Mouse (Mus musculus): ENCODE results near the gene Ap2a1. TPM values are rescaled to one million over a fixed set of nuclear protein-coding genes. Genes with fewer than 3 reads are reported as not detected.
A peak's percentile ranks its signal among the peaks of the same experiment; 100 is the strongest.

The Ap2a1 gene
- polyA plus RNA-seq, 1 experiment from 2014 or later: 29.5 TPM

GRCm38 (mm10) chr7:44857905-44858304 lies 71.4 kb downstream of the Ap2a1 start:
- H3K27ac ChIP-seq (ENCODE audit: low read depth): peak overlapping the region; percentile 100
- H3K36me3 ChIP-seq (replicated peaks; ENCODE audit: insufficient read depth, low read length): peaks cover 24% of the 10 kb centered on the region
- WGBS (ENCODE audit: insufficient replicate concordance): 28% methylated on average over 8 of the region's 8 CpGs
- ATAC-seq: no peak
- TF ChIP-seq CTCF (IDR thresholded peaks at IDR 0.05; ENCODE audit: low read depth): no peak
- no peak for TF ChIP-seq EP300 (IDR thresholded peaks at IDR 0.05; ENCODE audit: low read depth)
- peak overlapping the region; percentile 82 for H3K9ac ChIP-seq (replicated peaks)
- no peaks in the 10 kb centered on the region for H3K9me3 ChIP-seq (ENCODE audit: low read length)
- H3K4me2 ChIP-seq (ENCODE audit: low read depth, low read length): peak overlapping the region; percentile 100
- peak; percentile 77 for DNase-seq
- H3K4me3 ChIP-seq (ENCODE audit: low read depth, low read length): peak overlapping the region; percentile 82
- peaks cover 43% of the 10 kb centered on the region for H3K4me1 ChIP-seq (ENCODE audit: insufficient read depth)
- no peaks in the 10 kb centered on the region for H3K27me3 ChIP-seq (ENCODE audit: insufficient read depth, low read length)

GRCm38 (mm10) chr7:44857042-44857552 lies 72.2 kb downstream of the Ap2a1 start, which contains the start of gene Pnkp:
Pnkp (plus strand) TSS chr7:44857139.
- Histone ChIP-seq H3K4me2 (ENCODE audit: low read depth, low read length) (peak within 1 kb of the TSS; percentile 100), H3K36me3 (replicated peaks; ENCODE audit: insufficient read depth, low read length) (peaks cover 16% of the 10 kb centered on the region), H3K27ac (ENCODE audit: low read depth) (peak within 1 kb of the TSS; percentile 100), H3K9me3 (ENCODE audit: low read length) (no peaks in the 10 kb centered on the region), H3K4me3 (ENCODE audit: low read depth, low read length) (peak within 1 kb of the TSS; percentile 82), H3K27me3 (ENCODE audit: insufficient read depth, low read length) (no peaks in the 10 kb centered on the region), H3K4me1 (ENCODE audit: insufficient read depth) (peaks cover 47% of the 10 kb centered on the region), H3K9ac (replicated peaks) (peak within 1 kb of the TSS; percentile 82)
- ATAC-seq (peak; percentile 40), DNase-seq (peak; percentile 92)
- under 1% methylated on average over 32 of the region's 32 CpGs for WGBS (ENCODE audit: insufficient replicate concordance)
- TF ChIP-seq CTCF (IDR thresholded peaks at IDR 0.05; ENCODE audit: low read depth) (no peak), EP300 (IDR thresholded peaks at IDR 0.05; ENCODE audit: low read depth) (no peak)

- Histone ChIP-seq H3K4me1 (ENCODE audit: insufficient read depth) (peaks cover 49% of the 10 kb centered on the region), H3K4me3 (ENCODE audit: low read depth, low read length) (peak overlapping the region; percentile 82), H3K27ac (ENCODE audit: low read depth) (peak overlapping the region; percentile 100), H3K4me2 (ENCODE audit: low read depth, low read length) (peak overlapping the region; percentile 100), H3K9me3 (ENCODE audit: low read length) (no peaks in the 10 kb centered on the region), H3K36me3 (replicated peaks; ENCODE audit: insufficient read depth, low read length) (peaks cover 15% of the 10 kb centered on the region; the same call in 1 of the 2 replicates), H3K9ac (replicated peaks) (peak overlapping the region; percentile 82), H3K27me3 (ENCODE audit: insufficient read depth, low read length) (no peaks in the 10 kb centered on the region)
- 29% methylated on average over 9 of the region's 9 CpGs for WGBS (ENCODE audit: insufficient replicate concordance)
- ATAC-seq (no peak), DNase-seq (no peak)
- no peak for TF ChIP-seq CTCF (IDR thresholded peaks at IDR 0.05; ENCODE audit: low read depth)
- TF ChIP-seq EP300 (IDR thresholded peaks at IDR 0.05; ENCODE audit: low read depth): peak; percentile 59; the same call in 1 of the 2 replicates
Observed at GRCm38 (mm10) chr7:44856265-44856916, 72.9 kb downstream of the Ap2a1 start.

GRCm38 (mm10) chr7:44855036-44855435 lies 74.3 kb downstream of the Ap2a1 start:
- peak overlapping the region; percentile 89 for H3K9ac ChIP-seq (replicated peaks)
- H3K4me1 ChIP-seq (ENCODE audit: insufficient read depth): peaks cover 61% of the 10 kb centered on the region
- no peak for DNase-seq
- peak overlapping the region; percentile 82 for H3K4me3 ChIP-seq (ENCODE audit: low read depth, low read length)
- H3K36me3 ChIP-seq (replicated peaks; ENCODE audit: insufficient read depth, low read length): 0 out of 2 replicates have a peak, but pooled peaks cover 7% of the 10 kb centered on the region
- H3K27ac ChIP-seq (ENCODE audit: low read depth): peak overlapping the region; percentile 100
- no peaks in the 10 kb centered on the region for H3K9me3 ChIP-seq (ENCODE audit: low read length)
- ATAC-seq: peak; percentile 4
- no peaks in the 10 kb centered on the region for H3K27me3 ChIP-seq (ENCODE audit: insufficient read depth, low read length)
- TF ChIP-seq EP300 (IDR thresholded peaks at IDR 0.05; ENCODE audit: low read depth): no peak
- TF ChIP-seq CTCF (IDR thresholded peaks at IDR 0.05; ENCODE audit: low read depth): no peak
- peak overlapping the region; percentile 100 for H3K4me2 ChIP-seq (ENCODE audit: low read depth, low read length)
- 34% methylated on average over 10 of the region's 10 CpGs for WGBS (ENCODE audit: insufficient replicate concordance)

- Histone ChIP-seq H3K27me3 (ENCODE audit: insufficient read depth, low read length) (no peaks in the 10 kb centered on the region), H3K36me3 (replicated peaks; ENCODE audit: insufficient read depth, low read length) (0 out of 2 replicates have a peak, but pooled peaks cover 4% of the 10 kb centered on the region), H3K4me1 (ENCODE audit: insufficient read depth) (peaks cover 61% of the 10 kb centered on the region), H3K9ac (replicated peaks) (peak overlapping the region; percentile 89), H3K4me3 (ENCODE audit: low read depth, low read length) (peak overlapping the region; percentile 82), H3K4me2 (ENCODE audit: low read depth, low read length) (peak overlapping the region; percentile 100), H3K9me3 (ENCODE audit: low read length) (no peaks in the 10 kb centered on the region), H3K27ac (ENCODE audit: low read depth) (peak overlapping the region; percentile 100)
- ATAC-seq: peak; percentile 75
- under 1% methylated on average over 45 of the region's 45 CpGs for WGBS (ENCODE audit: insufficient replicate concordance)
- peak; percentile 91 for DNase-seq
- TF ChIP-seq CTCF (IDR thresholded peaks at IDR 0.05; ENCODE audit: low read depth): no peak
- no peak; the same call in 1 of the 2 replicates for TF ChIP-seq EP300 (IDR thresholded peaks at IDR 0.05; ENCODE audit: low read depth)
Observed at GRCm38 (mm10) chr7:44854356-44855031, 74.8 kb downstream of the Ap2a1 start.

All from liver, postnatal 0 days (tissue).